Mouse (Mus musculus) intestine, embryonic 14.5 days (tissue): ENCODE measurements at regions not wholly inside any gene's neighbourhood (a gene's known extent, or its start where the extent isn't known, plus 50 kb on each side); places are given as distances from the start of the nearest gene placed in this dataset.
A peak's percentile ranks its signal among the peaks of the same experiment; 100 is the strongest.

Source experiments
- ATAC-seq: fragments of 200-750 bp; cut with Nextera tagmentation; replicated peaks from 2 replicates; pipeline ENCODE4 v1.8.0; 2017; ENCODE audit warnings: low read depth, moderate number of reproducible peaks, moderate TSS enrichment, moderate library complexity; ENCODE audit not compliant: low FRiP score, low TSS enrichment
- DNase-seq: peaks from one replicate; pipeline ENCODE4 v3.0.0-alpha.2; 2018; ENCODE audit warnings: low spot score
- H3K27ac ChIP-seq: fragments of 300-500 bp; sonication (generic); 2 replicates; pipeline ENCODE4 v1.5.1; 2014; ENCODE audit warnings: low read depth, mild to moderate bottlenecking, control low read depth
- H3K27me3 ChIP-seq: fragments of 300-500 bp; sonication (generic); replicated peaks from 2 replicates; pipeline ENCODE4 v1.6.1; 2014; ENCODE audit warnings: low read length, control low read depth; ENCODE audit not compliant: control insufficient read depth, insufficient read depth
- H3K36me3 ChIP-seq: fragments of 300-500 bp; sonication (generic); 2 replicates; pipeline ENCODE4 v1.6.1; 2014; ENCODE audit warnings: low read length, control low read depth; ENCODE audit not compliant: control insufficient read depth, insufficient read depth
- H3K4me1 ChIP-seq: fragments of 300-500 bp; sonication (generic); replicated peaks from 2 replicates; pipeline ENCODE4 v1.6.1; 2014; ENCODE audit warnings: low read length, control low read depth, mixed read lengths; ENCODE audit not compliant: control insufficient read depth, insufficient read depth
- H3K4me2 ChIP-seq: fragments of 300-500 bp; sonication (generic); 2 replicates; pipeline ENCODE4 v1.6.1; 2014; ENCODE audit warnings: low read length
- H3K4me3 ChIP-seq: fragments of 300-500 bp; sonication (generic); 2 replicates; pipeline ENCODE4 v1.5.1; 2014; ENCODE audit warnings: low read depth, low read length, control low read depth, mixed read lengths
- H3K9ac ChIP-seq: fragments of 300-500 bp; sonication (generic); 2 replicates; pipeline ENCODE4 v1.6.1; 2014; ENCODE audit warnings: mild to moderate bottlenecking, low read length
- H3K9me3 ChIP-seq: fragments of 300-500 bp; sonication (generic); 2 replicates; pipeline ENCODE4 v1.6.1; 2016; ENCODE audit warnings: low read length, control low read depth; ENCODE audit not compliant: control insufficient read depth
- WGBS: fragments of 180-500 bp; shearing (Covaris S2); extraction: QIAGEN DNeasy Blood & Tissue Kit; methylation state at CpG from one replicate; pipeline ENCODE4 v1.1.7; 2014; 5-methylcytosine and 5-hydroxymethylcytosine counted together

DNA sequence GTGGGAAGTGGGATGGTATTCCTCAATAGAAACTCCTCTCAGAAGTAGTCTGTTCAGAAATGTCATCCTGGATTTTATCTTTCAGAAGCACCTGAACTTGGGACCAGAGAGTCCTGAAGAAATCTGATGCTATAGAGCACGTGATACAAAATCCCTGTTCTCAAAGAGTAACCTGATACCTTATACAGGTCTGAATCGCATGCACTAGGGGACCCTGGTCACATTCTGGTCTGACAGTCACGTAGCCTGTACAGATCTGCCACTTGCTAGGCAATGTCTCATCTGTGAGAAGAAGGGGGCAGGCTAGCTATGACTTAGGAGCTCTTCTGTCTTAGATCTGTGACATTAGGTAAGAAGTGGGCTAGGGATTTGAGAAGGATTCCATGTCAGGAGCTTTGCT, 230.1 kb upstream of the Jun start:
- DNase-seq (peak; percentile 50), ATAC-seq (0 out of 2 replicates have a peak, but pooled peaks have one; percentile 37)

DNA sequence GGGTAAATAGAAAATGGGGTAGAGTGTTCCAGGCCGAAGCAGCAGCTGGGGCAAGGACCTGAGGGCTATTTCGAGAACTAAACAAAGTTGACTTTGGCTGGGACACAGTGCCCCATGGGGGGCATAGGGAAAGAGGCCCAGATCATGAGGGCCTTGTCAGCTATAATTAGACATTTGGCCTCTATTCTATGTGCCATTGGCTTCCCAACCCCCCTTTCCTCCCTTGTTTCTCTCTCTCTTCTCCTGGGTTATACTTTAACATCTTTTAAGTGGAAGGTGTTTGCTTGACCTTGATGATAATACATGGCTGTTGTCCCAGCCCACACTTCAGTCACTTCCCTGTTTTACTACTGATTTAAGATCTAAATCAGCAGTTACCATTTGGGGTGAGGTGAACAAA, 231.8 kb upstream of the Jun start:
- no peak for ATAC-seq
- no peak for DNase-seq

More for the DNA sequence above, 230.1 kb upstream of the Jun start:
- Histone ChIP-seq H3K27ac (no peak overlapping the region), H3K4me1 (peaks cover 20% of the 10 kb centered on the region), H3K27me3 (no peaks in the 10 kb centered on the region), H3K9me3 (no peaks in the 10 kb centered on the region), H3K4me2 (no peak overlapping the region), H3K36me3 (no peaks in the 10 kb centered on the region), H3K4me3 (no peak overlapping the region), H3K9ac (no peak overlapping the region)
- 26% methylated on average over 3 of the region's 3 CpGs for WGBS

DNA sequence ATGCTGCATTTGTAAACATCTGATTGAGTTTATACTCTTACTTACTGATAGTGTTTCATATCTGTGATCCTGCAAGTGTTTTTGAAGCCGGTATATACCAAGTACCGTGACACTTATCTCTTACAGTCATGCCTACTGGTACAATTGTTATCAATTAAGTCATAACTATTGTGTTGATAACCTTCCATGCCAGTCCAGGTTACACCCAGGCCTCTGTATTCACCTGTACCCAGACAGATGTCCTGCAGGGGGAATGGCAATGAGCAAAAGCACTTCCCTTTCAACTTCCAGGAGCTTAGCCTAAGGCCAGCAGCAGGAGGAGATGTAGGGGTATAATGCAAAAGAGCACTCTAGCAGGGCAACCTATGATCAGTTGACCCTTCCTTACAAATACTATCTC, 232.2 kb upstream of the Jun start:
- Histone ChIP-seq H3K9ac (no peak overlapping the region), H3K4me1 (peaks cover 5% of the 10 kb centered on the region; the same call in 1 of the 2 replicates), H3K9me3 (no peaks in the 10 kb centered on the region), H3K27ac (no peak overlapping the region), H3K36me3 (no peaks in the 10 kb centered on the region), H3K4me3 (no peak overlapping the region), H3K27me3 (no peaks in the 10 kb centered on the region), H3K4me2 (no peak overlapping the region)
- peak; percentile 52 for DNase-seq
- 73% methylated on average over 2 of the region's 2 CpGs for WGBS
- ATAC-seq = no peak

More for the DNA sequence above, 231.8 kb upstream of the Jun start:
- Histone ChIP-seq H3K27me3 (no peaks in the 10 kb centered on the region), H3K9me3 (no peaks in the 10 kb centered on the region), H3K4me2 (no peak overlapping the region), H3K4me1 (peaks cover 5% of the 10 kb centered on the region; the same call in 1 of the 2 replicates), H3K4me3 (no peak overlapping the region), H3K9ac (no peak overlapping the region), H3K27ac (no peak overlapping the region), H3K36me3 (no peaks in the 10 kb centered on the region)
- WGBS = 59% methylated on average over 2 of the region's 2 CpGs

GRCm38 (mm10) chr4:95284696-95285095, 232.7 kb upstream of the Jun start:
- H3K4me1 ChIP-seq = peaks cover 5% of the 10 kb centered on the region; the same call in 1 of the 2 replicates
- no peak overlapping the region for H3K4me3 ChIP-seq
- no peak overlapping the region for H3K27ac ChIP-seq
- no peaks in the 10 kb centered on the region for H3K27me3 ChIP-seq
- no peaks in the 10 kb centered on the region for H3K36me3 ChIP-seq
- DNase-seq = no peak
- H3K9ac ChIP-seq = no peak overlapping the region
- no peak overlapping the region for H3K4me2 ChIP-seq
- WGBS = 79% methylated on average over 1 of the region's 1 CpGs
- no peak for ATAC-seq
- H3K9me3 ChIP-seq = no peaks in the 10 kb centered on the region

DNA sequence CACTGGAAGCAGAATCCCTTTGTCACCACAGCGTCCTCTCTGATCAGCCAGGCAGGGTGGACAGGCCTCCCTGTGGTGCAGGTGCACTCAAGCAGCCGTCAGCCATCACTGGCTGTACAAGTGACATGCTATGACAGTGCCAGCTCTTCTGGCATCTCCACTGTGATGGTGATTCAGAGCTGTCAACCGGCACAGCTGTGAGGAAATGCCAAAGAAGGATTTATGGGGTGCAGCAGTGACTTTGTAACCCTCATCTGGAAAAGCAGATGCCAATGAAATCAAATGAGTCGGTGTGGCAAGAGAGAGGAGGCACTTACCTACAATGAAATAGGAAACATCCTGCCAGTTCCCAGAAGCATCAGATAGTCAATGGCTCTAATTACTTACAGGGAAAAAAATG, 238.3 kb upstream of the Jun start:
- ATAC-seq (no peak), DNase-seq (no peak)
- no peaks in the 10 kb centered on the region for H3K4me1 ChIP-seq
- WGBS = 63% methylated on average over 4 of the region's 4 CpGs
- no peak overlapping the region for H3K27ac ChIP-seq
- H3K4me2 ChIP-seq = no peak overlapping the region
- no peaks in the 10 kb centered on the region for H3K9me3 ChIP-seq
- no peaks in the 10 kb centered on the region for H3K27me3 ChIP-seq
- H3K9ac ChIP-seq = no peak overlapping the region
- no peaks in the 10 kb centered on the region for H3K36me3 ChIP-seq
- H3K4me3 ChIP-seq = no peak overlapping the region

GRCm38 (mm10) chr4:95294110-95294509, 242.1 kb upstream of the Jun start:
- no peaks in the 10 kb centered on the region for H3K9me3 ChIP-seq
- no peak overlapping the region for H3K27ac ChIP-seq
- 46% methylated on average over 4 of the region's 4 CpGs for WGBS
- 0 out of 2 replicates have a peak, but pooled peaks cover 2% of the 10 kb centered on the region for H3K4me1 ChIP-seq
- no peak overlapping the region for H3K4me2 ChIP-seq
- H3K36me3 ChIP-seq = no peaks in the 10 kb centered on the region
- H3K4me3 ChIP-seq = no peak overlapping the region
- no peak overlapping the region for H3K9ac ChIP-seq
- DNase-seq (no peak), ATAC-seq (no peak)
- H3K27me3 ChIP-seq = no peaks in the 10 kb centered on the region

GRCm38 (mm10) chr4:95301907-95302306, 249.9 kb upstream of the Jun start:
- H3K4me3 ChIP-seq = no peak overlapping the region
- no peaks in the 10 kb centered on the region for H3K27me3 ChIP-seq
- no peak overlapping the region for H3K9ac ChIP-seq
- no peaks in the 10 kb centered on the region for H3K9me3 ChIP-seq
- H3K36me3 ChIP-seq = no peaks in the 10 kb centered on the region
- whole genome bisulfite sequencing = 94% methylated on average over 2 of the region's 2 CpGs
- ATAC-seq = no peak
- peaks cover 7% of the 10 kb centered on the region for H3K4me1 ChIP-seq
- DNase-seq = peak; percentile 9
- H3K27ac ChIP-seq = no peak overlapping the region
- no peak overlapping the region for H3K4me2 ChIP-seq

DNA sequence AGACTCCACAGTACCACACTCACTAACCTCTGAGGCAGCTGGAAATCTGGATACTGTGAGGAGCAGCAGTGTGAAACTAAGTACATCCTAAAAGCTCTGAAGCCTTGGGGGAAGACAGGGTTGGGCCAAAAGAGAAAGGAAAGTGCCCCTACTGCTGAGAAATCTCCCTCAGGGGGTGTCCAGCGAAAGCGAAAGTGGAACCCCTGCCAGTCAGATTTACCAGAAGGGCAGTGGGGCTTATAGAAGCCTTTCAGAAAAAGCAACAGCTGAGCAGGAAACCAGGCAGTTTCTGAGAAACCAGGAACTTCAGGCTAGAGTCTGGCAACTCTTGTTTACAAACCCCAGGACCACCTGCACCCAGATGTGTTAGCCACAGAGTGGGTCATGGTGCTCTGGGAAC, 251.3 kb upstream of the Jun start:
- 61% methylated on average over 2 of the region's 2 CpGs for WGBS
- H3K9ac ChIP-seq = no peak overlapping the region
- no peak for DNase-seq
- no peaks in the 10 kb centered on the region for H3K9me3 ChIP-seq
- peaks cover 7% of the 10 kb centered on the region for H3K4me1 ChIP-seq
- H3K27me3 ChIP-seq = no peaks in the 10 kb centered on the region
- no peak overlapping the region for H3K4me2 ChIP-seq
- H3K27ac ChIP-seq = no peak overlapping the region
- ATAC-seq = no peak
- H3K36me3 ChIP-seq = no peaks in the 10 kb centered on the region
- no peak overlapping the region for H3K4me3 ChIP-seq

GRCm38 (mm10) chr4:95304006-95304405, 252.0 kb upstream of the Jun start:
- H3K27me3 ChIP-seq = no peaks in the 10 kb centered on the region
- H3K4me1 ChIP-seq = peaks cover 7% of the 10 kb centered on the region
- no peak overlapping the region for H3K4me2 ChIP-seq
- no peak overlapping the region for H3K9ac ChIP-seq
- H3K4me3 ChIP-seq = no peak overlapping the region
- WGBS = 88% methylated on average over 1 of the region's 1 CpGs
- no peaks in the 10 kb centered on the region for H3K9me3 ChIP-seq
- DNase-seq (no peak), ATAC-seq (no peak)
- H3K36me3 ChIP-seq = no peaks in the 10 kb centered on the region
- no peak overlapping the region for H3K27ac ChIP-seq
